Mouse (Mus musculus) forebrain, embryonic 14.5 days (tissue): ENCODE measurements around the gene Hs3st3b1. TPM values are rescaled to one million over a fixed set of nuclear protein-coding genes. Genes with fewer than 3 reads are reported as not detected.
A peak's percentile ranks its signal among the peaks of the same experiment; 100 is the strongest.

Source experiments
- ATAC-seq: fragments of 200-750 bp; cut with Nextera tagmentation; 2 replicates; pipeline ENCODE4 v1.8.0; 2017; ENCODE audit warnings: mild to moderate bottlenecking, moderate library complexity
- DNase-seq: peaks from one replicate; pipeline ENCODE4 v3.0.0-alpha.2; 2015; ENCODE audit warnings: low spot score
- H3K27ac ChIP-seq: fragments of 300-500 bp; sonication (generic); 2 replicates; pipeline ENCODE4 v1.5.1; 2014; ENCODE audit warnings: low read depth, mild to moderate bottlenecking, control low read depth, low read length, moderate library complexity
- H3K27me3 ChIP-seq: fragments of 300-500 bp; sonication (generic); replicated peaks from 2 replicates; pipeline ENCODE4 v1.6.1; 2014; ENCODE audit warnings: low read length, control low read depth, mixed read lengths; ENCODE audit not compliant: control insufficient read depth, insufficient read depth
- H3K36me3 ChIP-seq: fragments of 300-500 bp; sonication (generic); 2 replicates; pipeline ENCODE4 v1.6.1; 2014; ENCODE audit warnings: low read length, control low read depth; ENCODE audit not compliant: control insufficient read depth, insufficient read depth
- H3K4me1 ChIP-seq: fragments of 300-500 bp; sonication (generic); 2 replicates; pipeline ENCODE4 v1.6.1; 2014; ENCODE audit warnings: antibody characterized with exemption, low read length, control low read depth; ENCODE audit not compliant: control insufficient read depth, insufficient read depth
- H3K4me2 ChIP-seq: fragments of 300-500 bp; sonication (generic); 2 replicates; pipeline ENCODE4 v1.6.1; 2014; ENCODE audit warnings: mild to moderate bottlenecking, control low read depth, low read length
- H3K4me3 ChIP-seq: fragments of 300-500 bp; sonication (generic); 2 replicates; pipeline ENCODE4 v1.5.1; 2014; ENCODE audit warnings: low read depth, low read length, control low read depth
- H3K9ac ChIP-seq: fragments of 300-500 bp; sonication (generic); 2 replicates; pipeline ENCODE4 v1.6.1; 2014; ENCODE audit warnings: mild to moderate bottlenecking, low read length, control low read depth, moderate library complexity
- H3K9me3 ChIP-seq: fragments of 300-500 bp; sonication (generic); replicated peaks from 2 replicates; pipeline ENCODE4 v1.6.1; 2016; ENCODE audit warnings: low read length, control low read depth, mixed read lengths; ENCODE audit not compliant: control insufficient read depth
- WGBS: fragments of 180-500 bp; shearing (Covaris S2); extraction: QIAGEN DNeasy Blood & Tissue Kit; methylation state at CpG from one replicate; pipeline ENCODE4 v1.1.7; 2014; 5-methylcytosine and 5-hydroxymethylcytosine counted together
- polyA plus RNA-seq: library from polyadenylated mRNA; unstranded; fragments of >200 nt; fragmentation: Nextera tagmentation; extraction: Ambion mirVana; gene quantifications from 2 replicates; pipeline ENCODE4 v1.2.1, GENCODE M21; 2014

Hs3st3b1 gene
- 3.3 and 3.9 TPM in 2 replicates for polyA plus RNA-seq

DNA sequence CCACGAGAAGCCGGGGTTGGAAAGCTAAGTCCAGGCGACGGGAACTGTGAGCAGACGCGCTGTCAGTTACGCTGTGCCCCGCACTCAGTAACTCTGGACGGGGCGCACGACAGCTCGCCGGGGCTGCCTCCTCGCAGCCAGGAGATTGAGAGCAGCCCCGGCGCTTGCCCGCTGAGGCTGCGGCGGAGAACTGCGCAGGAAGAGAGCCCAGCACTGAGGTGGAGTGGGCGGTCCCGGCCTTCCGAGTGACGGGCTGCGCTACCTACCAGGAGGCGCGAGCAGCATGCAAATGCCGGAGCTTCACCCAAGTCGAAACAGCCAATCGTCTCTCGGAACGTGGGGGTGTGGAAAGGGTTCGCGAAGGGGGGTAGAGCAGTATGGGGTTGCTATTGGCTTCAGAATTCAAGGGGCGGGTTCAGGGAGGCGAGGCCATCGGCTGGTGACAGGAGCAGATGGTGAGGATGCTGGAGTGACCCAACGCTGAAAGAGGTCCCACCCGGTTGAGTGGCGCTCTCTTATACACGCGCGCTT is at the start of gene Hs3st3b1:
Hs3st3b1 (minus strand) TSS at position 200 of the 531 bp plus-strand sequence.
- Histone ChIP-seq H3K36me3 (no peaks in the 10 kb centered on the region), H3K9ac (peak within 1 kb of the TSS; percentile 58), H3K27ac (no peak within 1 kb of the TSS; the same call in 1 of the 2 replicates), H3K4me2 (peak within 1 kb of the TSS; percentile 90), H3K4me1 (peaks cover 13% of the 10 kb centered on the region; the same call in 1 of the 2 replicates), H3K4me3 (peak within 1 kb of the TSS; percentile 50), H3K9me3 (no peaks in the 10 kb centered on the region), H3K27me3 (peaks cover 84% of the 10 kb centered on the region)
- DNase-seq (peak; percentile 98), ATAC-seq (peak; percentile 96)
- under 1% methylated on average over 43 of the region's 43 CpGs for WGBS

DNA sequence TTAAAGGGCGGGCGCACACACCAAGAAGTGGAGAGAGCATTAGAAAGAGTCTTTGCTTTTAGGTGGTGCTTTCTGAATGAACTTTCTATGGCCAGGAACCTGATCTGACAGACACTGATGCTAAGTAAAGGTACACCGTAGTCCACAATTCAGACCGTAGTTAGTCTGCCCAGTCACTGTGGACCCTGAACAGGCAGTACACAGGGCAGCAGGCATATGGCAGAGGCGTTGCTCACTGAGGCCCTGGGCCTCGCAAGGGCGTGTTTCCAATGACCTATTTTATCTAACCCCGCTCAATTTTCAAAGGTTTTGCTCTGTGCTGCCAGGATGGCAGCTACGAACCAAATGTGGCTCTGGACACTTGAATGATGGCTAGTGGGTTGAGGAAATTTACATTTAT is 49.4 kb upstream of the Hs3st3b1 start:
- H3K27ac ChIP-seq = no peak overlapping the region

DNA sequence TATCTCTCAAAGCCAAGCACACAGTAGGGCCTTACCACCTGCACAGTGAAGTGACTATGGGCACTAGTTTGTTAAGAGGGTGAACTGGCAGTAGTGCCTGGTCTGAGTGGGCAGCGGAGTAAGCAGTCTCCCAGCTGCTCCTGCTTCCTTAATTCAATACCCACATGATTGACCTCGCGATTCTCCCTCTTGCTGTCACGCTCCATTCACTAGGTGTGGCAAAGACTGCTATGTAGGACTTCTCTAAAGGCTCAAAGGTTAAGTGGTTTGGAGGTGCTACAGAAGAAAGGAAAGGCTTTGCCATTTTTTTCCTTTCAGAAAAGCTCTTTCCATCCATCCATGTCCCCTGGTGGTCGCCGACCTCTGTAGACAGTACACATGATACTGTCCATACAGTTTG is 48.7 kb upstream of the Hs3st3b1 start:
- Histone ChIP-seq H3K36me3 (0 out of 2 replicates have a peak, but pooled peaks cover 5% of the 10 kb centered on the region), H3K27ac (no peak overlapping the region), H3K9ac (no peak overlapping the region), H3K4me1 (peaks cover 14% of the 10 kb centered on the region), H3K4me2 (no peak overlapping the region), H3K4me3 (no peak overlapping the region), H3K27me3 (no peaks in the 10 kb centered on the region), H3K9me3 (no peaks in the 10 kb centered on the region)
- ATAC-seq (no peak), DNase-seq (no peak)
- WGBS = 94% methylated on average over 6 of the region's 6 CpGs

More for the DNA sequence above, 49.4 kb upstream of the Hs3st3b1 start:
- Histone ChIP-seq H3K27me3 (no peaks in the 10 kb centered on the region), H3K4me3 (no peak overlapping the region), H3K4me1 (peaks cover 14% of the 10 kb centered on the region), H3K9ac (no peak overlapping the region), H3K4me2 (no peak overlapping the region), H3K9me3 (no peaks in the 10 kb centered on the region), H3K36me3 (0 out of 2 replicates have a peak, but pooled peaks cover 5% of the 10 kb centered on the region)
- ATAC-seq (no peak), DNase-seq (no peak)
- WGBS = 92% methylated on average over 9 of the region's 9 CpGs

DNA sequence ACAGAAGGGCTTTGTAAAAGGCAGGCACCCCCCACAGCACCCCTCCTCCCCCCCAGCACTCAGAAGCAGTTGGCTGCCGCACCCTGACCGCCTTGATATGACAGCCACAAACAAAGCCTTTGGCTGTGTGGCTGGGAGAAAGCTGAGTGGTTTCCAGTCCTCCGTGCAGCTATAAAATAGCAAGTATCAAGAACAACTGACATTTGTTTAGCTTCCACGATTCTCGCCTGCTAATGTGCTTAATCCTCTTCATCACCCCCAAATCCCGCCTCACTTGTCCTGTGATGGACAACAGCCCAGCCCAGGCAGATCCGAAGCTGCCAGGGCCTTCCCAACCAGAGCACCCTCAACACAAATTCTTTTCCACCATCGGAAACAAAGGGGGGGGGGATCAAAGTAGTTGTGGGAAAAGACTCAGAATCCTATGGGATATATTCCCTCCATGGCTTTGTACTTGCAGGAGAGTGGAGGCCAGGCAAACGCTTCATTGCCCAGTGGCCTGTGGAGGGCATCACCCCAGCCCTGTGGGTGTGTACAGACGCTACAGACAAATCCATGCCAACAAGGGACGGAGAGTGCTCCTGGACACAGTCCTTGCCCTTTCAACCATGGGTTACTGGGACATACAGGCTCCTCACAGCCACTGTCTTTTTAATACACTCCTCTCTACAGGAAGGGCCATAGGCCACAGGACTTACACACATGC is 47.3 kb upstream of the Hs3st3b1 start:
- Histone ChIP-seq H3K27ac (peak overlapping the region; percentile 15), H3K9ac (no peak overlapping the region; the same call in 1 of the 2 replicates), H3K36me3 (0 out of 2 replicates have a peak, but pooled peaks cover 3% of the 10 kb centered on the region), H3K4me1 (peaks cover 14% of the 10 kb centered on the region), H3K27me3 (no peaks in the 10 kb centered on the region), H3K4me2 (no peak overlapping the region), H3K4me3 (no peak overlapping the region), H3K9me3 (no peaks in the 10 kb centered on the region)
- ATAC-seq = peak; percentile 76
- WGBS = 9% methylated on average over 11 of the region's 11 CpGs
- peak; percentile 82 for DNase-seq

DNA sequence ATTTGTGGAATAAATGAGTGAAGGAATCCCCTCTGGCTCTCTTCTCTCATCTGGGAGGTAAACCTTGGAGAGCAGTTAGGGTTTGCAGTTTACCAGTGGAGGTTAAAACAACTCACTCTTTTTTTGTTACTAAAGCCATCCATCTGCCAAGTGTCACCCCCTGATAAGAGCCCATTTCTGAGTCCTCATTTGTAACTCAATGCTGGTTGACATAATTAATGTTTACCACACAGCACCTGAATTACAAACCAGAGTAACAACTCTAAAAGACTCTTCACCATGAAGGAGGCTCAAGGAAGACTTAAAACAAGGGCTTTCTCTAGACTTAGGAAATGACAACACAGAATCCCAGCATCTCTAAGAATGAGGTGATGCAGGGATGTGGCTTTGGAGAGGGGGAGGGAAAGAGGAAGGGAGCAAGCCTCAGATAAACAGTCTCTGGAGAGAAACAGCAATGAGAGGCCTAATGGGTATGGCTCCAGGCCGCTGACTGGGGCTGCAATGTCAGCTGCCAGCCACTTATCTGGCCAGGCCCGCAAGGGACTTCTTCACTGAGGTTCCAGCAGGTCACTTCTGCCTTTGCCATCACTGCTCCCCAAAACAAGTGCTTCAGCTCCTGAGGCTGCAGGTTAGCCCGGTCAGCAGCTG is 46.4 kb upstream of the Hs3st3b1 start:
- H3K36me3 ChIP-seq = 0 out of 2 replicates have a peak, but pooled peaks cover 3% of the 10 kb centered on the region
- peak overlapping the region; percentile 15 for H3K27ac ChIP-seq
- DNase-seq = no peak
- peak overlapping the region; percentile 7; the same call in 1 of the 2 replicates for H3K9ac ChIP-seq
- no peaks in the 10 kb centered on the region for H3K9me3 ChIP-seq
- H3K4me3 ChIP-seq = no peak overlapping the region
- WGBS = 29% methylated on average over 3 of the region's 3 CpGs
- H3K27me3 ChIP-seq = no peaks in the 10 kb centered on the region
- no peak for ATAC-seq
- H3K4me1 ChIP-seq = peaks cover 14% of the 10 kb centered on the region
- H3K4me2 ChIP-seq = no peak overlapping the region

DNA sequence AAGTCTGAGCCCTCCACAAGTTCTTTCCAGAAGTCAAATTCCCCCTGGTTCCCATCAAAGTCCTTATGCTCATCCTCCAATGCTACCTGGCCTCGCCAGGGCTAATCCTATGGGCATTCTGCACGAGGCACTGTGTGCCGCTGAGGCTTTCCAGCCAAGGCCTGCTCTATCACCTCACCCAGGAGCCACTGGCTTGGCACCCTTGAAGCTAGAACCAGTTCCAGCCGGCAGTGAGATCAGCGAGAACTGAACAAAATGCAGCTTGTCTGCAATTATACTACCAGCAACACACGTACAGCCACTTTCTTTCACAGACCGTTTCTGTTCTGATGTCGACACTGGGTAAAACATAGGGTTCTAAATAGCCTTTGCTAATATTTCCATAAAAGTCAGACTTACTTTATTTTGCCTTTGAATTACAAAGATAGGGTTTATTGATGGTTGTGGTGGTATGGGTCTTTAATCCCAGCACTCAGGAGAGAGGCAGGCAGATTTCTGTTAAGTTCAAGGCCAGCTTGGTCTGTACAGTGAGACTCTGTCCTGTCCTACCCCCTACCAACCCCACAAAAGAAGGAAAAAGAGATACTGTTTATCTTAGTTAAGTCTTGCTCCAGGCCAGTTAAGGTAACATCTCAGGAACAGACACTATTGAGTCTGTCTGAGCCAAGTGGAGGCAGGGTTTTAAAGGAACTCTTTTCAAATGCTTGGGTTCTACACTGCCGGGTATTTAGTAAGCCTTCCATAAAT is 45.7 kb upstream of the Hs3st3b1 start:
- no peak overlapping the region for H3K27ac ChIP-seq
- H3K4me3 ChIP-seq = no peak overlapping the region
- H3K27me3 ChIP-seq = no peaks in the 10 kb centered on the region
- ATAC-seq = no peak
- WGBS = 76% methylated on average over 9 of the region's 9 CpGs
- no peaks in the 10 kb centered on the region for H3K9me3 ChIP-seq
- H3K4me1 ChIP-seq = peaks cover 14% of the 10 kb centered on the region
- DNase-seq = peak; percentile 18
- H3K9ac ChIP-seq = no peak overlapping the region
- H3K4me2 ChIP-seq = no peak overlapping the region
- H3K36me3 ChIP-seq = 0 out of 2 replicates have a peak, but pooled peaks cover 3% of the 10 kb centered on the region

DNA sequence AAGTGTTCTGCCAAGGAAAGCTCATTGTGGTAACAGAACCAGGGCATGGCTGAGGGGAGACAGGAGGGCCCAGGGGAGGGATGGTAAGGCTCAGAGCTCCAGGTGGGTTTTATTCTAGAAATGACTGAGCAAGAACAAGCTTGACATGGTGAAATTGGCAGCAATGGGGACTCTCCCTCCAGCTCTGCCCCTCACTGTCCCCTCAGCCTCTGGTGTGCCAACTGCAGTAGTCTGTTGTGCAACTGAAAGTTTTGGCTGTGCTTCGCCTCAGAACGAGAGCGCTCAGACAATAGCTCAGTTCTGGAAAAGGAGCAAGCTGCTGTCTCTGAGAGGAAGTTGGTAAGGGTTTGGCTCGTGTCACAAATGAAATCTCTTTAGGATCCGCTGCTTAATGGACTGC is 43.3 kb upstream of the Hs3st3b1 start:
- H3K27ac ChIP-seq = no peak overlapping the region

DNA sequence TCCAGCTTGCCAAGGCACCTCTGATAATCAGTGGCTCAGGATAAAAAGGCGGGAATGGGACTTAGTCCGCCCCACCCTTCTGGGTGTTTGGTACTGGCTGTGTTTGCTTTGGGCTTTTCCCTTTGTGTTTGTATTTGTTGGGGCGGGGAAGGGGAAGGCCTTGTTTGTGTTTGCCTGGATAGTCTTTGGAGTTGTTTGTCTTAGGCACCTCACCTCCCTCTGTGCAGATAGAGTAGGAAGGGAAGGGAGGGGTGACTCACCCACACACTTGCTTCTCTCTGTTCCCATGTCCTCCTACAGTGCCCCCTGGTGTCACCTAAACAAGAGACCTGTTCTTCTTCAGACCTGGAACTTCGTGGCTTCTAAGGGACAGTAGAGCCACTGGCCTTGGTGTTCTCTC is 35.1 kb upstream of the Hs3st3b1 start:
- Histone ChIP-seq H3K4me3 (no peak overlapping the region), H3K9ac (no peak overlapping the region), H3K27ac (no peak overlapping the region), H3K27me3 (no peaks in the 10 kb centered on the region), H3K4me1 (peaks cover 8% of the 10 kb centered on the region), H3K9me3 (no peaks in the 10 kb centered on the region), H3K36me3 (no peaks in the 10 kb centered on the region), H3K4me2 (no peak overlapping the region)
- ATAC-seq (no peak), DNase-seq (no peak)
- WGBS = 43% methylated on average over 4 of the region's 4 CpGs

More for the DNA sequence above, 43.3 kb upstream of the Hs3st3b1 start:
- 59% methylated on average over 5 of the region's 5 CpGs for WGBS
- 0 out of 2 replicates have a peak, but pooled peaks cover 3% of the 10 kb centered on the region for H3K36me3 ChIP-seq
- ATAC-seq (no peak), DNase-seq (peak; percentile 44)
- H3K4me2 ChIP-seq = no peak overlapping the region
- H3K9ac ChIP-seq = no peak overlapping the region
- H3K4me3 ChIP-seq = no peak overlapping the region
- H3K4me1 ChIP-seq = peaks cover 14% of the 10 kb centered on the region
- no peaks in the 10 kb centered on the region for H3K27me3 ChIP-seq
- H3K9me3 ChIP-seq = no peaks in the 10 kb centered on the region
